Mouse (Mus musculus) layer of hippocampus, adult 8-10 months (tissue): ENCODE data around the gene Gm44579. TPM values are rescaled to one million over a fixed set of nuclear protein-coding genes. Genes with fewer than 3 reads are reported as not detected.

Experiments
- DNase-seq, 2 experiments: peaks; one replicate each; pipeline ENCODE4 v3.0.0; 2022; ENCODE audit warnings: low spot score in 2 of 2
- total RNA-seq, 4 experiments: library from RNA; stranded (reverse); gene quantifications; 2 replicates each; pipeline ENCODE4 v1.2.4; 2022

Gene Gm44579
- total RNA-seq, 4 experiments from 2014 or later = 0.21 to 0.45 (median 0.27) TPM; not detected in 1

GRCm38 (mm10) chr15:98136871-98137270, 83.9 kb downstream of the Gm44579 start:
- no peak for DNase-seq

Other genes starting within 250 kb of the Gm44579 start
- gene Col2a1, start 216.3 kb downstream of the Gm44579 start, total RNA-seq = 1 to 10 TPM; 1.2 to 2.8 (median 1.9) TPM
- gene Pfkm, start 128.4 kb downstream of the Gm44579 start, total RNA-seq = 100 to 1,000 TPM; 332 to 357 (median 349) TPM
- 10 to 100 TPM; 13.8 to 16.1 (median 14.9) TPM for gene Senp1, start 127.2 kb downstream of the Gm44579 start, total RNA-seq
- 10 to 100 TPM; 50.7 to 55.0 (median 54.3) TPM for gene Asb8, start 55.4 kb downstream of the Gm44579 start, total RNA-seq
- 10 to 100 TPM in 3 of 4 experiments, 1 to 10 TPM in 1; 9.8 to 11.9 (median 10.6) TPM for gene Ccdc184, start 53.8 kb downstream of the Gm44579 start, total RNA-seq
- not detected for gene Olfr288, start 25.4 kb downstream of the Gm44579 start, total RNA-seq
- 1 to 10 TPM; 4.1 to 5.4 (median 4.4) TPM for gene Olfr287, start 79 bp upstream of the Gm44579 start, total RNA-seq
- not detected for gene Olfr286, start 13.5 kb upstream of the Gm44579 start, total RNA-seq
- not detected for gene H1fnt, start 36.3 kb upstream of the Gm44579 start, total RNA-seq
- 1 to 10 TPM; 6.5 to 7.7 (median 6.8) TPM for gene Zfp641, start 75.2 kb upstream of the Gm44579 start, total RNA-seq
- gene Olfr285, start 96.4 kb upstream of the Gm44579 start, total RNA-seq = not detected
- gene Olfr284, start 120.0 kb upstream of the Gm44579 start, total RNA-seq = not detected
- gene Olfr283, start 160.0 kb upstream of the Gm44579 start, total RNA-seq = not detected
- gene Olfr282, start 210.2 kb upstream of the Gm44579 start, total RNA-seq = not detected
- gene Olfr281, start 231.6 kb upstream of the Gm44579 start, total RNA-seq = not detected
- not detected for gene OR5BS1P, start 248.9 kb upstream of the Gm44579 start, total RNA-seq